Mouse (Mus musculus) heart, embryonic 14.5 days (tissue): ENCODE data around the gene Ypel4. TPM values are rescaled to one million over a fixed set of nuclear protein-coding genes. Genes with fewer than 3 reads are reported as not detected.

Experiments used
- ATAC-seq: fragments of 200-750 bp; cut with Nextera tagmentation; 2 replicates; pipeline ENCODE4 v1.8.0; 2017; ENCODE audit warnings: low read depth, moderate TSS enrichment; ENCODE audit not compliant: insufficient number of reproducible peaks, insufficient read depth, low FRiP score
- H3K27ac ChIP-seq, 2 experiments: fragments of 200-500 bp in 1 of 2; fragments of 300-500 bp in 1 of 2; sonication (generic) in 1 of 2; replicated peaks in 1 of 2; 2 replicates each; pipeline ENCODE4 v1.5.1; 2012 to 2014; ENCODE audit warnings: low read depth in 2 of 2, low read length in 2 of 2, control low read depth in 1 of 2, mild to moderate bottlenecking in 1 of 2, mixed read lengths in 1 of 2; ENCODE audit not compliant: control insufficient read depth in 1 of 2, insufficient read depth in 1 of 2
- H3K27me3 ChIP-seq: fragments of 300-500 bp; sonication (generic); 2 replicates; pipeline ENCODE4 v1.6.1; 2014; ENCODE audit warnings: mild to moderate bottlenecking, low read length, control low read depth; ENCODE audit not compliant: control insufficient read depth, insufficient read depth
- H3K36me3 ChIP-seq: fragments of 300-500 bp; sonication (generic); 2 replicates; pipeline ENCODE4 v1.6.1; 2014; ENCODE audit warnings: mild to moderate bottlenecking, control low read depth, low read length, mixed read lengths; ENCODE audit not compliant: control insufficient read depth, insufficient read depth
- H3K4me1 ChIP-seq, 2 experiments: fragments of 200-500 bp in 1 of 2; fragments of 300-500 bp in 1 of 2; sonication (generic) in 1 of 2; 2 replicates each; pipeline ENCODE4 v1.6.1; 2012 to 2014; ENCODE audit warnings: low read length in 2 of 2, control low read depth in 1 of 2, mixed read lengths in 1 of 2; ENCODE audit not compliant: control insufficient read depth in 2 of 2, insufficient read depth in 2 of 2
- H3K4me2 ChIP-seq: fragments of 300-500 bp; sonication (generic); 2 replicates; pipeline ENCODE4 v1.6.1; 2014; ENCODE audit warnings: mild to moderate bottlenecking, low read length
- H3K4me3 ChIP-seq, 2 experiments: fragments of 200-500 bp in 1 of 2; fragments of 300-500 bp in 1 of 2; sonication (generic) in 1 of 2; 2 replicates each; pipeline ENCODE4 v1.5.1; 2012 to 2014; ENCODE audit warnings: low read length in 2 of 2, mild to moderate bottlenecking in 2 of 2, control low read depth in 1 of 2, low read depth in 1 of 2, moderate library complexity in 1 of 2; ENCODE audit not compliant: control insufficient read depth in 1 of 2, insufficient read depth in 1 of 2
- H3K9ac ChIP-seq: fragments of 300-500 bp; sonication (generic); 2 replicates; pipeline ENCODE4 v1.6.1; 2014; ENCODE audit warnings: mild to moderate bottlenecking, low read length
- H3K9me3 ChIP-seq: fragments of 300-500 bp; sonication (generic); 2 replicates; pipeline ENCODE4 v1.6.1; 2016; ENCODE audit warnings: low read length, control low read depth; ENCODE audit not compliant: control insufficient read depth
- WGBS: fragments of 180-500 bp; shearing (Covaris S2); extraction: QIAGEN DNeasy Blood & Tissue Kit; methylation state at CpG from one replicate; pipeline ENCODE4 v1.1.7; 2014; 5-methylcytosine and 5-hydroxymethylcytosine counted together
- microRNA counts: library from miRNA; unstranded; fragments of <30 nt; microRNA quantifications from one replicate; lab custom pipeline; 2016
- microRNA-seq: library from miRNA; unstranded; fragments of <30 nt; microRNA quantifications from one replicate; pipeline ENCODE4, GENCODE M21; 2016
- polyA plus RNA-seq: library from polyadenylated mRNA; unstranded; fragments of >200 nt; fragmentation: Nextera tagmentation; extraction: Ambion mirVana; gene quantifications from 2 replicates; pipeline ENCODE4 v1.2.1, GENCODE M21; 2014

Gene Ypel4
- polyA plus RNA-seq, 1 experiment from 2014 or later = 4.5 TPM

DNA sequence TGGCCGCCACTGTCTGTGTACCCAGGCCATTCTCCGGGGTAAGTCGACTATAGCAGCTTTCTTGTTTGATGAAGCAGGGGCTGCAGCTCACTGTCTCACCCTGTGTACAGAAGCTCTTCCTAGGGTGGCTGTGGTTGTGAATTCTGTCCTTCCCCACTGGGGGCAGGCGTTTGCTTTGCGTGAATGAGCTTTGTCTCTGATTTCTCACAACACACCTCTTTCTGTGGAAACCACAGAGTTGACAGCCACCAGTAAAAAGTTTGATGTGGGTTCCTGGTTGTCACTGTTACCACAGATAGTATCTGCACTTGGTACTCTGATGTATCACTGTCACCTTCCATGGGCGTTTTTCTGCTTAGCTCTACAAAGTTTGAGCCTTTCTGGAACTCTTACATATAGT lies 45.4 kb downstream of the Ypel4 start:
- Histone ChIP-seq H3K4me3 (no peak overlapping the region), H3K27ac (no peak overlapping the region), H3K9ac (no peak overlapping the region), H3K9me3 (no peaks in the 10 kb centered on the region), H3K4me1 (peaks cover 1 to 15% of the 10 kb centered on the region in 2 experiments; a peak in 3 of 4 replicates), H3K4me2 (no peak overlapping the region), H3K36me3 (no peaks in the 10 kb centered on the region), H3K27me3 (no peaks in the 10 kb centered on the region)
- 58% methylated on average over 6 of the region's 6 CpGs for WGBS
- no peak for ATAC-seq

DNA sequence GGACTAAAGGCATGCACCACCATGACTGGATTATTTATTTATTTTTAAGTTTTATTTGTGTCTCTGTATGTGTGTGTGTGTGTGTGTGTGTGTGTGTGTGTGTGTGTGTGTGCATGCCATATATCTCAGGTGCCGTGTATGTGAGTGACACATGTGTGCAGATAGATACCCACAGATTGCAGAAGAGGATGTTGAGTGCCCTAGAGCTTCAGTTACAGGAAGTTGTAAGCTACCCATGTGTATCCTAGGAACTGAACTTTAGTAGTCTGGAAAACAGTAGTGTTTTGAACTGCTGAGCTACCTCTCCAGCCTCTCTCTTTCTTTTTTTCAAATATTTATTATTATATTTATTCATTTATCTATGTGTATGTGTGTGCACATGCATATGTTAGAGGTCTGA lies 49.5 kb downstream of the Ypel4 start:
- 54% methylated on average over 1 of the region's 1 CpGs for WGBS
- no peaks in the 10 kb centered on the region for H3K9me3 ChIP-seq
- H3K4me2 ChIP-seq = no peak overlapping the region
- H3K27ac ChIP-seq = no peak overlapping the region
- H3K9ac ChIP-seq = no peak overlapping the region
- H3K4me1 ChIP-seq = peaks cover 6 to 24% of the 10 kb centered on the region in 2 experiments; a peak in 3 of 4 replicates
- no peaks in the 10 kb centered on the region for H3K36me3 ChIP-seq
- H3K4me3 ChIP-seq = no peak overlapping the region
- ATAC-seq = no peak
- H3K27me3 ChIP-seq = no peaks in the 10 kb centered on the region

DNA sequence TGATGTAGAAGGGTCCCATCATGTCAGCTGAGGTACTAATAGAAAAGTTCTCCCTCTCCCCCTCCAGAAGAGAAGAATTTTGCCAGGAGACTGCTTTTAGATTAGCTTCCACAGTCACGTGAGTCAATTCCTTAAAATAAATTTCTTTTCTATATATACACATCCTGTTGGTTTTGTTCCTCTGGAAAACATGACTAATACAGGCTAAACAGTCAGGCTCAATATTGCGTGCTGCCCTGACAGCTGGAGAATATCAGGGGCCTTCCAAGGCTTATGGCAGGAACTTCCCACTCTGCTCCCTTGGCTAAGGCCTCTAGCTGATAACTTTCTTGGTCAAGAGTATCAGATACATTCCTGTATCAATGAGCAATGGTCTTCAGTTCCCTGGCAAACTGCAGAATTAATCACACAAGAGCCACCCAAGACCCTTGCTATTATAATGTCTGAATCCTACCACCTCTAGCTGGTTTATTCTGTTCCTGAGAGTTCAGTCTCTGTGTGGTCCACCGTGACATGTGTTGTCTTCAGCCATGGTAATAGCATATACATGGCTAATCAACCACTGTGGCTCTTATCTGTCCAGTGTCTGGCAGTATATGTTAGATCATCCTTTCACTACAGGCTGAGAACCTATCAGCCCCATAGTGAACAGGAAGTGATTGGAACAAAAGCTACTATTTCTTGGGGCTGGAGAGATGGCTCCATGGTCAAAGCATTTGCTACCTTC lies 50.1 kb downstream of the Ypel4 start:
- WGBS = 35% methylated on average over 3 of the region's 3 CpGs
- peak; percentile 59; the same call in 1 of the 2 replicates for ATAC-seq

More for the DNA sequence above, 50.1 kb downstream of the Ypel4 start:
- Histone ChIP-seq H3K27ac (peak overlapping the region; percentile 28 to 56; a peak in 3 of 4 replicates), H3K4me3 (no peak overlapping the region), H3K4me1 (peaks cover 6 to 21% of the 10 kb centered on the region in 2 experiments; a peak in 3 of 4 replicates), H3K36me3 (no peaks in the 10 kb centered on the region), H3K9me3 (no peaks in the 10 kb centered on the region), H3K4me2 (no peak overlapping the region), H3K27me3 (no peaks in the 10 kb centered on the region), H3K9ac (no peak overlapping the region)

MicroRNA genes within 50 kb of the gene (microRNA counts, 519-probe panel; counts per million panel counts)
- microRNA mmu-miR-130a (lab: Ali Mortazavi, UCI) = 8,460 counts per million, percentile 98 among the panel's probes with 10 or more counts

Small RNA genes within 50 kb of the gene (microRNA-seq; reads per million reads assigned to microRNA genes)
- gene Mir130a = 20,941 reads per million, percentile 97 among the genes with 10 or more reads in this experiment

Other genes starting within 250 kb of the Ypel4 start
- gene Ctnnd1, start 83.3 kb upstream of the Ypel4 start, polyA plus RNA-seq = 65.2 and 68.5 TPM in 2 replicates
- gene Btbd18, start 75.0 kb upstream of the Ypel4 start, polyA plus RNA-seq = 0.11 and 0.15 TPM in 2 replicates
- 248 and 271 TPM in 2 replicates for gene Selenoh, start 63.3 kb upstream of the Ypel4 start, polyA plus RNA-seq
- gene Gm28635, start 56.0 kb upstream of the Ypel4 start, polyA plus RNA-seq = not detected in 2 replicates
- gene Med19, start 55.7 kb upstream of the Ypel4 start, polyA plus RNA-seq = 26.6 and 28.2 TPM in 2 replicates
- gene Tmx2, start 54.9 kb upstream of the Ypel4 start, polyA plus RNA-seq = 161 and 193 TPM in 2 replicates
- 26.4 and 27.1 TPM in 2 replicates for gene Zdhhc5, start 18.9 kb upstream of the Ypel4 start, polyA plus RNA-seq
- gene Clp1, start 6.7 kb upstream of the Ypel4 start, polyA plus RNA-seq = 14.3 and 16.9 TPM in 2 replicates
- gene Gm19426, start 9.6 kb downstream of the Ypel4 start, polyA plus RNA-seq = 4.4 and 4.5 TPM in 2 replicates
- gene Serping1, start 41.4 kb downstream of the Ypel4 start, polyA plus RNA-seq = 37.9 and 46.6 TPM in 2 replicates
- gene Ube2l6, start 64.8 kb downstream of the Ypel4 start, polyA plus RNA-seq = 59.4 and 82.6 TPM in 2 replicates
- gene Smtnl1, start 88.6 kb downstream of the Ypel4 start, polyA plus RNA-seq = 0.11 and 0.19 TPM in 2 replicates
- gene Timm10, start 92.9 kb downstream of the Ypel4 start, polyA plus RNA-seq = 90.3 and 94.1 TPM in 2 replicates
- gene Slc43a1, start 104.8 kb downstream of the Ypel4 start, polyA plus RNA-seq = 9.2 and 10.5 TPM in 2 replicates
- gene Rtn4rl2, start 152.7 kb downstream of the Ypel4 start, polyA plus RNA-seq = 2.2 TPM in 2 replicates
- gene Slc43a3, start 202.5 kb downstream of the Ypel4 start, polyA plus RNA-seq = 33.7 and 34.2 TPM in 2 replicates
- 0.58 TPM in 1 of 2 replicates, not detected in the other for gene Prg2, start 246.4 kb downstream of the Ypel4 start, polyA plus RNA-seq